Mouse (Mus musculus): ENCODE data around the gene Ahnak2. TPM values are rescaled to one million over a fixed set of nuclear protein-coding genes. Genes with fewer than 3 reads are reported as not detected.
A peak's percentile ranks its signal among the peaks of the same experiment; 100 is the strongest.
"Not testable (repeated sequence)": the region's sequence is repeated elsewhere in the genome, so short reads cannot be mapped to it uniquely, and the experiment has no call there.

Ahnak2 gene
- polyA plus RNA-seq (2014; fragmentation: Nextera tagmentation; extraction: Ambion mirVana): 0.07 and 0.22 TPM in 2 replicates

- no peaks in the 10 kb centered on the region for H3K9me3 ChIP-seq (ENCODE audit: control insufficient read depth, low read length)
- peak; percentile 88 for ATAC-seq (ENCODE audit: low FRiP score)
- peaks cover 12% of the 10 kb centered on the region for H3K27me3 ChIP-seq (ENCODE audit: control insufficient read depth, insufficient read depth, low read length)
- no peaks in the 10 kb centered on the region for H3K4me1 ChIP-seq (ENCODE audit: control insufficient read depth, insufficient read depth, low read length)
- peak within 1 kb of the TSS; percentile 70 for H3K9ac ChIP-seq (ENCODE audit: low read length)
- peak within 1 kb of the TSS; percentile 55 for H3K4me3 ChIP-seq (ENCODE audit: low read depth, low read length)
- peak; percentile 95 for DNase-seq (ENCODE audit: low spot score, missing footprints)
- no peaks in the 10 kb centered on the region for H3K36me3 ChIP-seq (ENCODE audit: control insufficient read depth, insufficient read depth, low read length)
- peak within 1 kb of the TSS; percentile 100 for H3K4me2 ChIP-seq
- 5% methylated on average over 59 of the region's 69 CpGs for WGBS
- no peak within 1 kb of the TSS for H3K27ac ChIP-seq (ENCODE audit: low read depth, low read length)
Measured at GRCm38 (mm10) chr12:112801864-112802846, at the start of gene Ahnak2. TSS of gene Ahnak2 (minus strand) at chr12:112802657.

GRCm38 (mm10) chr12:112851116-112851515 is 48.7 kb upstream of the Ahnak2 start:
- Histone ChIP-seq H3K9ac (ENCODE audit: low read length) (no peak overlapping the region), H3K27ac (ENCODE audit: low read depth, low read length) (no peak overlapping the region), H3K9me3 (ENCODE audit: control insufficient read depth, low read length) (no peaks in the 10 kb centered on the region), H3K27me3 (ENCODE audit: control insufficient read depth, insufficient read depth, low read length) (no peaks in the 10 kb centered on the region), H3K4me3 (ENCODE audit: low read depth, low read length) (no peak overlapping the region), H3K36me3 (ENCODE audit: control insufficient read depth, insufficient read depth, low read length) (no peaks in the 10 kb centered on the region), H3K4me1 (ENCODE audit: control insufficient read depth, insufficient read depth, low read length) (no peaks in the 10 kb centered on the region), H3K4me2 (no peak overlapping the region)
- ATAC-seq (ENCODE audit: low FRiP score) (no peak), DNase-seq (ENCODE audit: low spot score, missing footprints) (no peak)
- whole genome bisulfite sequencing: 70% methylated on average over 4 of the region's 8 CpGs

- no peaks in the 10 kb centered on the region for H3K4me1 ChIP-seq (ENCODE audit: control insufficient read depth, insufficient read depth, low read length)
- no peak overlapping the region for H3K4me2 ChIP-seq
- no peaks in the 10 kb centered on the region for H3K9me3 ChIP-seq (ENCODE audit: control insufficient read depth, low read length)
- ATAC-seq (ENCODE audit: low FRiP score) (no peak), DNase-seq (ENCODE audit: low spot score, missing footprints) (no peak)
- no peak overlapping the region for H3K9ac ChIP-seq (ENCODE audit: low read length)
- WGBS: 80% methylated on average over 9 of the region's 9 CpGs
- H3K27ac ChIP-seq (ENCODE audit: low read depth, low read length): no peak overlapping the region
- H3K36me3 ChIP-seq (ENCODE audit: control insufficient read depth, insufficient read depth, low read length): no peaks in the 10 kb centered on the region
- no peak overlapping the region for H3K4me3 ChIP-seq (ENCODE audit: low read depth, low read length)
- no peaks in the 10 kb centered on the region for H3K27me3 ChIP-seq (ENCODE audit: control insufficient read depth, insufficient read depth, low read length)
Measured at GRCm38 (mm10) chr12:112850344-112850743, 47.9 kb upstream of the Ahnak2 start.

GRCm38 (mm10) chr12:112849235-112850022 is 47.0 kb upstream of the Ahnak2 start:
- DNase-seq (ENCODE audit: low spot score, missing footprints): no peak
- H3K9ac ChIP-seq (ENCODE audit: low read length): no peak overlapping the region
- H3K27me3 ChIP-seq (ENCODE audit: control insufficient read depth, insufficient read depth, low read length): no peaks in the 10 kb centered on the region
- WGBS: 88% methylated on average over 11 of the region's 11 CpGs
- no peak for ATAC-seq (ENCODE audit: low FRiP score)
- no peaks in the 10 kb centered on the region for H3K36me3 ChIP-seq (ENCODE audit: control insufficient read depth, insufficient read depth, low read length)
- H3K27ac ChIP-seq (ENCODE audit: low read depth, low read length): no peak overlapping the region
- no peak overlapping the region for H3K4me2 ChIP-seq
- no peaks in the 10 kb centered on the region for H3K9me3 ChIP-seq (ENCODE audit: control insufficient read depth, low read length)
- no peaks in the 10 kb centered on the region for H3K4me1 ChIP-seq (ENCODE audit: control insufficient read depth, insufficient read depth, low read length)
- H3K4me3 ChIP-seq (ENCODE audit: low read depth, low read length): no peak overlapping the region

GRCm38 (mm10) chr12:112847880-112848279 is 45.4 kb upstream of the Ahnak2 start:
- DNase-seq (ENCODE audit: low spot score, missing footprints) (no peak), ATAC-seq (ENCODE audit: low FRiP score) (no peak)
- Histone ChIP-seq H3K9me3 (ENCODE audit: control insufficient read depth, low read length) (no peaks in the 10 kb centered on the region), H3K4me3 (ENCODE audit: low read depth, low read length) (no peak overlapping the region), H3K36me3 (ENCODE audit: control insufficient read depth, insufficient read depth, low read length) (no peaks in the 10 kb centered on the region), H3K4me2 (no peak overlapping the region), H3K4me1 (ENCODE audit: control insufficient read depth, insufficient read depth, low read length) (no peaks in the 10 kb centered on the region), H3K9ac (ENCODE audit: low read length) (no peak overlapping the region), H3K27me3 (ENCODE audit: control insufficient read depth, insufficient read depth, low read length) (no peaks in the 10 kb centered on the region), H3K27ac (ENCODE audit: low read depth, low read length) (no peak overlapping the region)
- 100% methylated on average over 2 of the region's 2 CpGs for WGBS

- peak; percentile 79 for ATAC-seq (ENCODE audit: low FRiP score)
- Histone ChIP-seq H3K27ac (ENCODE audit: low read depth, low read length) (no peak overlapping the region), H3K27me3 (ENCODE audit: control insufficient read depth, insufficient read depth, low read length) (no peaks in the 10 kb centered on the region), H3K4me1 (ENCODE audit: control insufficient read depth, insufficient read depth, low read length) (no peaks in the 10 kb centered on the region), H3K36me3 (ENCODE audit: control insufficient read depth, insufficient read depth, low read length) (no peaks in the 10 kb centered on the region), H3K4me2 (no peak overlapping the region), H3K4me3 (ENCODE audit: low read depth, low read length) (no peak overlapping the region), H3K9ac (ENCODE audit: low read length) (no peak overlapping the region), H3K9me3 (ENCODE audit: control insufficient read depth, low read length) (no peaks in the 10 kb centered on the region)
- DNase-seq (ENCODE audit: low spot score, missing footprints): peak; percentile 97
- WGBS: 26% methylated on average over 3 of the region's 3 CpGs
Measured at GRCm38 (mm10) chr12:112843803-112844202, 41.3 kb upstream of the Ahnak2 start.

GRCm38 (mm10) chr12:112842128-112842527 is 39.7 kb upstream of the Ahnak2 start:
- H3K4me2 ChIP-seq; H3K27ac ChIP-seq (ENCODE audit: low read depth, low read length); H3K36me3 ChIP-seq (ENCODE audit: control insufficient read depth, insufficient read depth, low read length); H3K27me3 ChIP-seq (ENCODE audit: control insufficient read depth, insufficient read depth, low read length); H3K9ac ChIP-seq (ENCODE audit: low read length); DNase-seq (ENCODE audit: low spot score, missing footprints); H3K4me3 ChIP-seq (ENCODE audit: low read depth, low read length); H3K9me3 ChIP-seq (ENCODE audit: control insufficient read depth, low read length); H3K4me1 ChIP-seq (ENCODE audit: control insufficient read depth, insufficient read depth, low read length); ATAC-seq (ENCODE audit: low FRiP score): not testable (repeated sequence)
- 89% methylated on average over 2 of the region's 2 CpGs for WGBS

GRCm38 (mm10) chr12:112841338-112841892 is 39.0 kb upstream of the Ahnak2 start:
- not testable (repeated sequence) for ATAC-seq (ENCODE audit: low FRiP score); H3K27me3 ChIP-seq (ENCODE audit: control insufficient read depth, insufficient read depth, low read length); H3K9ac ChIP-seq (ENCODE audit: low read length); H3K27ac ChIP-seq (ENCODE audit: low read depth, low read length); H3K4me3 ChIP-seq (ENCODE audit: low read depth, low read length); H3K9me3 ChIP-seq (ENCODE audit: control insufficient read depth, low read length); H3K4me2 ChIP-seq; DNase-seq (ENCODE audit: low spot score, missing footprints); H3K4me1 ChIP-seq (ENCODE audit: control insufficient read depth, insufficient read depth, low read length); H3K36me3 ChIP-seq (ENCODE audit: control insufficient read depth, insufficient read depth, low read length)
- 73% methylated on average over 4 of the region's 4 CpGs for WGBS
